Mouse (Mus musculus) skeletal muscle tissue, adult 2 months (tissue): ENCODE data around the gene Gm49398.

Experiments used
- DNase-seq: peaks from one replicate; pipeline ENCODE4 v3.0.0-alpha.2; 2012; ENCODE audit warnings: low read depth, low spot score

Gene Gm49398

GRCm38 (mm10) chr13:61288739-61289138 is at the start of gene Gm49398:
TSS of gene Gm49398 (minus strand) at chr13:61288839.
- no peak for DNase-seq

- DNase-seq = no peak
Observed at GRCm38 (mm10) chr13:61255258-61255657, 33.4 kb downstream of the Gm49398 start, which contains the start of gene Cts8. TSS of gene Cts8 (minus strand) at chr13:61255358.

GRCm38 (mm10) chr13:61241076-61241947 is 47.3 kb downstream of the Gm49398 start:
- DNase-seq = peak; percentile 9

- DNase-seq = no peak
Observed at GRCm38 (mm10) chr13:61203310-61203709, 85.3 kb downstream of the Gm49398 start, which contains the start of gene Cts6. TSS of gene Cts6 (minus strand) at chr13:61203410.
